Mouse (Mus musculus) liver, adult 2 months (tissue): ENCODE results near the gene Ric1.

Experiments used
- CTCF ChIP-seq: fragments of 200-500 bp; IDR thresholded peaks from 2 replicates; pipeline ENCODE4 v1.5.1; 2011; ENCODE audit warnings: low read depth, low read length, control low read depth
- POLR2A ChIP-seq: fragments of 200-500 bp; IDR thresholded peaks from 2 replicates; pipeline ENCODE4 v1.6.1; 2011; ENCODE audit warnings: low read length, control low read depth; ENCODE audit not compliant: insufficient read depth; ENCODE audit errors: extremely low read depth

DNA sequence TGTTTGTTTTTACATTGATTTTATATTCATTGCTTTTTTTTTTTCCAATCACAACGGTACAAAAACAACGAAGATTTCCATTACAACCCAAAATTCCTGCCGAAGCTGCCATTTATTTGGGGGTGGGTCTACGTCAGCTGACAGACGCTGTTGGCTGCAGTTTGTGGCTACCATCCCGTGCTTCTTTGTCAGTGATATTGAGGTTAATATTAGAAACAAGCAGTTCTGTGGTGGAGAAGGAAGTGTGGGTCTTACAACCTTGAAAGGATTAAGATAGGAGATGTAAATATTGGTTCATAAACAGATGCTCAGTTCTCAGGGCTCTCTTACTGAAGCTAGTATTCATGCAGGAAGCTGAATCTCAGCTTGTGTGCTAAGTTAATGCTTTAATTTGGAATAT lies 61.7 kb downstream of the Ric1 start:
- TF ChIP-seq POLR2A (no peak), CTCF (no peak)
